Mouse (Mus musculus): ENCODE data around the gene Atxn1. TPM values are rescaled to one million over a fixed set of nuclear protein-coding genes. Genes with fewer than 3 reads are reported as not detected.

Gene Atxn1
- total RNA-seq, 2 experiments from 2014 or later = under 0.01 to 2.4 TPM

DNA sequence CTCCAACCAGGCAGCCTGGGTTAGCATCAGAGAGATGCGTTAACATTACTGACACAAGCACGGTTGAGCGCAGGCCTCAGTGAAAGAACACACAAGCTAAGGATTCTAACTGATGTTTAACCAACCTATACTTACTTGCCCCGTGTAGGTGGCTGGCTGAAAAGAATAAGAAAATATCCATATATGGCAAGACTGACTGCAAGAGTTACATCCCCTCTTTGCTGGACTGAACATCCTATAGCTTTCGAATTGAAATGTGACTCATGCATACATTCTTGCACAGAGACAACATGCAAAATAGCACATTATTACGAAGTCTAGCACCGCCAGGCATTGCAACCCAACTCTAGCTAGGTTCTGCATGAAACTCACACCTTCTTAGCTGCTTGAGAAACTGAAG lies 91.8 kb downstream of the Atxn1 start:
- ATAC-seq (replicated peaks; ENCODE audit: low FRiP score, poor library complexity, severe bottlenecking) = no peak

DNA sequence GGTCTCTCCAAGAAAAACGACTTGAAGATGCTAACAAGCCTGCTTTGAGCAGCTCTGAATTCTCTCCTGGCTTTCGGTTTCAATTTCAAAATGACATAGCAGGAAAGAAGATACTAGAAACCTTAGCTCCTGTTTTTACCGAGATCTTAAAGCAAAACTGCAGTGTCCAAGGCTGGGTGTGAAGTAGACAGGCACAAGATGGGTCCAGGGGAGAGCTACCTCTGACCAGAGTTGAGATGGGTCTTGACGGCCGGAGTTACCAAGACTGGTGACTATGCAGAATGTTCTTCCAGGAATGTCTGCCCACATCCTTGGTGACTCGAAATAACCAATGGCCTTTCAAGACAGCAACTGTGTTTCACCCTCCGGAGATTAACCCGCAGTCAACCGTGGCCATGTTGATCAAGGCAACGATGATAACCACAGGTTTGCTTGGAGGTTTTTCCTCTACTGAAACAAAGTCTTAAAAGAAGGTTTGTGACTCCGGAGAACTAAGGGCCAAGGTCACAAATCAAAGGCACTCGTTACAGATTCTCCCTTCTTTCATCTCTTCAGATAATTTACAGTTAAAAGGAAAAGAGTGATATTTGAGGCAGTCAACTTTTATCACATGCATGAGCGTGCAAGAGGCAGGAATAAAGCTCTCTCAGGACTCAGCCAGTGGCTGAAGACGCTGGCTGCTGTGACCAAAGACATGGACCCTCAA lies 92.6 kb downstream of the Atxn1 start:
- ATAC-seq (replicated peaks; ENCODE audit: low FRiP score, poor library complexity, severe bottlenecking) = peak; percentile 86

DNA sequence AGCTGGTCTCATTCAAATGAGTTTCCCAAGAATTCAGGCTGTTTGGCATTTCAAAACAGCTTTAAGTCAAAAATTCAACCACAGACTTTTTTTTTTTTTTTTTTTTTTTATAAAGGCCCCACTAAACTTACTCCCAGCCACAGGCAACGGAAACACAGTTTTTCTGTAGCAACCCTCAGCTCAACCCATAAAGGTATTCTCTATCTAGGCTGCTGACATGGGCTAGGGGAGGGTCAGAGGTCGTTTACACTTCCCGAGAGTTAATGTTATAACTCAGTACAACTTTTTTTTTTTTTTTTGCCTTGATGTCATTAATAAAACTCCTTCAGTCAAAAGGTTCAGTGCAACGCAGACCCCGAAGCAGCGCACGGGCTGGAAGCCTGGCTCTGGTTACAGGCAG lies 93.3 kb downstream of the Atxn1 start:
- ATAC-seq (replicated peaks; ENCODE audit: low FRiP score, poor library complexity, severe bottlenecking) = peak; percentile 31; the same call in 1 of the 2 replicates

DNA sequence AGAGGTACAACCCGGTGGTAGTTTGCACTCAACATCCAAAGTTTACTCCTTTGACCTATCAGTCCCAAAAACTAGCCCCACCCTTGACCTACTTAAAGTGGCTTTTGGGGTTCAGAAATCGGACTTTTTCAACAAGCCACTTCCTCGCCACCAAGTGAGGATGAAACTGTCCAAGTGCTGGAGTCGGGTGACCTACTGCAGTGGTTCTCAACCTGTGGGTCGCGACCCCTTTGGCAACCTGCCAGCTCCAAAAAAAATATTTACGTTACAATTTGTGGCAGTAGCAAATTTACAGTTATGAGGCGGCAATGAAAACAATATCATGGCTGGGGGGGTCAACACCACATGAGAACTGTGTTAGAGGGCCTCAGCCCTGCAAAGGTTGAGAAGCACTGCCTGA lies 95.9 kb downstream of the Atxn1 start:
- ATAC-seq (replicated peaks; ENCODE audit: low FRiP score, poor library complexity, severe bottlenecking) = no peak

DNA sequence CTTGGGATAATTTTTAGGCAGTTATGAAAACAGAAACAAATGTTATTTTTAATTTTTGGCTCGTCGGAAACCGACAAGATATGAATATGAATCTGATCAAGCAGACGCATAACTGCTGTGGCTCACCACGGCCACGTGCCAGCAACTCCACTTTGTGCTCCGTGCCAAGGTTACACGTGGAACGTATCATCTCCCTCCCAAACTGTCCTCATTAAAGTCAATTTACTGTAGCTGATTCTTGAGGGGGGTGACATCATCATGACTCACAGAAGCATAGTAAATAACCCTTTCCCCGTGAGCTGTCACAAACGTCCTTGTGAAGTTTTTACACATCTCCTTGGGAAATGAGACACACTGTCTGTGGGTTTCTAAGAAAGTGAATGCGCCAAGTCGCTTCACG lies 97.5 kb downstream of the Atxn1 start:
- no peak for ATAC-seq (replicated peaks; ENCODE audit: low FRiP score, poor library complexity, severe bottlenecking)

DNA sequence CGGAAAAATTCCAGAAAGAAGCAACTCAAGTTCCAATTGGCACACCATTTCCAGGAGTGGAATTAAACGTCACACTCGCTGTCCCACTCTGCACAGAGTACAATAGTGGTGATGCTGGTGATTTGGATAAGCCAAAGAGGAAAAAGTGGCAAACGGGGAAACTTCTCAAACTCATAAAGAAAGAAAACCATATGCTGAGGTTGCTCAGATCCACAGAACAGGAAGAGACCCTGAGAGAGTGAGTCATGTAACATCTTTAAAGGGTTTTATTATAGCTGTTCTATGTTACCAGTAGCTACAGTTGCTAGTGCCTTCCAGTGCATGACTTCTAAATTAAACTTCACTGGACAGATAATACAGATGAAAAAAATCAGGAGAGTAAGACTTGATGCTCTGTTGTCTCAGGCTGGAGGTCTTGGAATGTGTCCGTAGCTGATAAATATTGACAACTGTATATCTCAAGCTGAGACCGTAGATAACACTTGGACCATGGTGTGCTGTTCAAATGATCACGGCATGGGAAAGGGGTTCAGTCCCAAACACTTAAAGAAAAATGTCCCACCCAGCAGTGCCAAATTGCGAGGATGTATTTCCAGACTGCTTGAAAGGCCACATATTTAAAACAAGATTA lies 98.1 kb downstream of the Atxn1 start:
- ATAC-seq (replicated peaks; ENCODE audit: low FRiP score, poor library complexity, severe bottlenecking) = peak; percentile 62; the same call in 1 of the 2 replicates

DNA sequence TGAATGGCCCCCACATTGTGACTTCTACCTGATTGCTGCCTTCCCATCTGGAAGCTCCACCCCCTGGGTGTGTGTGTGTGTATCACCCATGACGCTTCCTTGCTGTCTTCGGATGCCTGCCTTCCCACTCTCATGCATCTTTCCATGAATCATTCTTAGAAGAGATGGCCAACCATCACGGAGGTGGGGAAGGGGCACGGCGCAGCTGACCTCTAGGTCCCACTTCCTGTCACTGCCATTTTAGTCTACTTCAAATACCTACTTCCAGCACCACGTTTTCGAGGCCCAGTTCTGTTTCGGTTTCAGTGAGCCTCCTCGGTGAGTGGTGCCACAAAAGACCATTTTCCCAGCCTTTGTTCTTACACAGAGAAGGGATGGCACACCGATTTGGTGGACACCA lies 99.2 kb downstream of the Atxn1 start:
- ATAC-seq (replicated peaks; ENCODE audit: low FRiP score, poor library complexity, severe bottlenecking) = no peak

DNA sequence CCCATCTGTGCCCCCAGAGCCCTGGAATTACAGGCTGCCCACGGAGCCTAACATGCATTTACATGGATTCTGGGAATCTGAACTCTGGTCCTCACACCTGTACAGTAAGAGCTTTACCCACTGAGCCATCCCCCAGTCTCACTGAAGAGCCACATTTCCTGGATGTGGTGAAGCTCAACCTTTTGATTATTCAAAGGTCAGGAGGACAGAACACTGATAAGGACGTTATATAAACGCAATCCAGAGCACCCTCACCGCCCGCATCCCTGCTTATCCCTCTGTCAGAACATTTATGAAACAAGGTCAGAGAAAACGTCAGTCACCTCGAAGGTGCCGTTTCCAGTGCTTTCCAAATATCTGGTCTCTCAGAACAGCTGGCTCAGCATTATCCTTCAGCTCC lies 101.0 kb downstream of the Atxn1 start:
- ATAC-seq (replicated peaks; ENCODE audit: low FRiP score, poor library complexity, severe bottlenecking) = no peak

DNA sequence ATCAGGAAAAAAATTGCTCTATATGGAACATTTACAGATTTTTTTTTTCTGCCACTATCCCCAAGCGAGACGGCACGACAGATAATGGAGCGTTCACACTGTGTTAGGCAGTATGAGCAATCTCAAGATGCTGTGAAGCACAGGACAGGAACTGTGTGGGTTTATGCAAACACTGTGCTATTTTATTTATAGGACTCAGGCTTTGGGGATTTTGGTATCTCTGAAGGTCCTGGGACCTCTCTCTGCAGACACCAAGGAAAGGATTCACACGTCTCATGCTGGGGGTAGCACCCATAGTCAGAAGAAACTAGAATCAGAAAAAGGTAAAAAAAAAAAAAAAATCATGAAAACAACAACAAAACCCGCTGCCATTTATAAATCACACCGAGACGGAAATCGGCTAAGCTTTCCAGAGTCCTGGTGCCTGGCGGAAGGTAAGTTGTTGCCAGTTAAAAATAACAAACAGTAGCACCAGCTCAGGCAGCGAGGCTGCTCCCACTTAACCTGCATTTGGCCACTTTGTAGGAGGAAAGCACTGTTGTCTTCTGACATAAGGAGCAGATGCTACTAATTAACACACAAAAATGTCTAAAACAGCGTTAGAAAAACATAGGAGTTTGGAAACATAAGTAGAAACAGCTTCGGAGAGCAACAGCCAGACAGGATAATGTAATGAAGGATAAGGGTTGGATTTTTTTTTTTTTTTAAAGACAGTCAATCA lies 102.8 kb downstream of the Atxn1 start:
- no peak for ATAC-seq (replicated peaks; ENCODE audit: low FRiP score, poor library complexity, severe bottlenecking)

DNA sequence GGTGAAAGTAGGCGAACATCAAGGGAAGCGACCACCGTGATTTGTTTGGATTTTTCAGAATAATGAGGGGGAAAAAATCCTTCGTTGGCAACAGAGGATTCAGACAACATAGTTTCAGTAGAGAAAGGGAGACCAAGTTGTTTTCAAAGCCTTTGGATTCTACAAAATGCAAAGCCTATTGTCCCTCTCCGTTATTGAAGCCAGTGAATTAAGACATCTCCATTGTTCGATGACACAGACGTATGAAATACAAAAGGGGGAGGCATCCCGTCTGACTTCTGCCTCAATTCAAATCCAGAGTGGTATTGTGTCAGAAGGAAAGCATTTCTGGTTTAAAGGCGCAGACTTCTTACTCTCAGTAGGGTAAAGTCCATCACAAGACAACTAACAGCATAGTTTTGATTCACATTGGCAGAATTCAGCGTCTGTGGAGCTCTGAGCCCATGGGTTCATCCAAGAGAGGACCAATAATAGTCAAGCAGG lies 103.7 kb downstream of the Atxn1 start:
- ATAC-seq (replicated peaks; ENCODE audit: low FRiP score, poor library complexity, severe bottlenecking) = no peak

DNA sequence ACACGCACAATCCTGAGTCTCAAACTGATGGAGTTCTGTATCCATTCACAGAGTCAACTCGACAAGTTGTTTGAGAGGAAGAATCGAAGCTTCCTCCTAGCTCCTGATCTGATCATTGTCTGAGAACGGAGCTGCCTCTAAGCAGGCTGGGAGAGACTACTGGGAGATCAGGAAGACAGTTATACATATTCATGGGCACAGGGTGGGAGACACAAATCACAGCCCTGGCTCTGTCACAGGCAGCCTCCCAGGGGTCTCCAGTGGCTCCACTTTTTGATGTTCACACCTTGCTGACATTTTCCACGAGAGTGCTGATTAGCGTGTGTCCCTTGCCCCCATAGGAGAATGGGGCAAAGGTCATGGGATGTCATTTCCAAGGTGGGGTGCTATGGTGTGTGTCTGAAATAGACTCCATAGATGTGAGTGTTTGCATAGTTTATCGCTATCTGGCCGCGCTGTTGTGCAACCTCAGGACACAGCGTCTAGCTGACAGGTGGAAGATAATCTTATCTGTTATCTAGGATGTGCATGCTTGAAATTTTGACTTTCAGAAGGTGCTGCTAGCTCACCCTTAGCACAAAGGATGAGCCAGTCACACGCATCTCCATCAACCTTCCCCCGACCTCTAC lies 105.6 kb downstream of the Atxn1 start:
- ATAC-seq (replicated peaks; ENCODE audit: low FRiP score, poor library complexity, severe bottlenecking) = no peak

DNA sequence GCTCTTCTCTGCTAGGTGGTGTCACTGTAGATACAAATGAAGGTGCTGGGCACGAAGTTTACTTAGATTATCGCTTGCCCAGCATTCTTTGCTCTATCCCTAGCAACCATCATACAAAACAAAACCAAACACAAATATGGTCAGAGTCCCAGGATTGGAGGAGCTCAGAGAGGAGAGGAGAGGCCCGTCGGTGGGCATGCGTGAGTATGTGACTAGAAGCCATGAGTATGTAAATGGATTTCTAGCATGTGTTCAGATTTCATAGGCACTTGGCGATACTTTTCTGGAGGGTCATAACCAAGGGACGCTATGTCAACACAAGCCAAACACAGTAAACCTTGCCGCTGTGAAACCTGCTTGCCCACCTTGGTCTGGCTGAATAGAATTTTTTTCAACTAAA lies 107.4 kb downstream of the Atxn1 start:
- ATAC-seq (replicated peaks; ENCODE audit: low FRiP score, poor library complexity, severe bottlenecking) = no peak

DNA sequence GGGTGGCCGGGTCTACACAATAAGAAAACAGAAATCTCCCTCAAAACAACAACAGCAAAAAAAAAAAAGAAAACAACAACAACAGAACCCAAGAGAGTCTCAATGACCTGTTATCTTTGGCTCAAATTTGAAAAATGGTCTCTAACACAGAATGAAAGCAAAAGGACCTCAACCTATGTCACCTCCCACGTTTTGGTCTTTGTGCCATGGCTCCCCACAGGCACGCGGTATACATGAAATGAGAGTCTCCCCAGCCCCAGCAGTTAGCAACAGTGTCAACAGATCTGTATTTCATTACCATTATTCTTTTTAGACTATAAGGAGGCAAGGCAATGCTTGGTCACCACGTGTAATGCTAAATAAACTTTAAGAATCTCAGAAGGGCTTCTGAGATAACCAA lies 110.3 kb downstream of the Atxn1 start:
- no peak for ATAC-seq (replicated peaks; ENCODE audit: low FRiP score, poor library complexity, severe bottlenecking)

DNA sequence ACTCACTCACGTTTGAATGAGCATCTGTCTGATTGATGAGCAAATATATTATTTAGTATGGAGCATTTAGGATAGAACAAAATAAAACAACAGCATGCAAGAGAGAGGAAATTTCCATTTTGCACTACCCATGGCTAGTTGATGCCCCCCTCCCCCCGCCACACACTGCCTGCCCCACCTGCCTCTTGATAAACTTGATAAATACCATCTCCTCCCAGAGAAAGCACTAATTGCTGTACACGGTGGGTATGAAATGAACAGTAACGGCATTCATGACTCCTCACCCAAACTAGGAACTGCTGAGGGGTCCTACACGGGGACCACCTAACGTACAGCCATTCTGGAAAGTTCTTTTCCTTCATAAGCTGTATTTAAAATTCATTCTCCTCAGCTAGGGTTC lies 111.1 kb downstream of the Atxn1 start:
- ATAC-seq (replicated peaks; ENCODE audit: low FRiP score, poor library complexity, severe bottlenecking) = no peak

DNA sequence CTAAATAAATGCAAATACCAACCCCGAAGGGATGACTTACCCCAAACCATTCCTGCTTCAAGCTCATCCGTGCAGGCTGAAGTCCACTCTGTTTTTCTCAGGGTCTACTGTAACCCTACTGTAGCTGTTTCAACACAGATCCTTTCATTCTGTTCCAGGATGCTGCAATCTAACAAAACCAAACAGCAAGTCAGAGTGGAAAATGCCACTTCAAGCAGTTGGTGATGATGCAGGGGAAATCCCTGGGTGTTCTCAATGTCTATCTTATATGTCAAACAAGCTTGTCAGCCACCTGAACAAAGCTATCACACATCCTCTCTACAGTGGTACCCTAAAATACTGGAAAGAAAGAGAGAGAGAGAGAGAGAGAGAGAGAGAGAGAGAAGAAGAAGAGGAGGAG lies 112.5 kb downstream of the Atxn1 start:
- ATAC-seq (replicated peaks; ENCODE audit: low FRiP score, poor library complexity, severe bottlenecking) = no peak

DNA sequence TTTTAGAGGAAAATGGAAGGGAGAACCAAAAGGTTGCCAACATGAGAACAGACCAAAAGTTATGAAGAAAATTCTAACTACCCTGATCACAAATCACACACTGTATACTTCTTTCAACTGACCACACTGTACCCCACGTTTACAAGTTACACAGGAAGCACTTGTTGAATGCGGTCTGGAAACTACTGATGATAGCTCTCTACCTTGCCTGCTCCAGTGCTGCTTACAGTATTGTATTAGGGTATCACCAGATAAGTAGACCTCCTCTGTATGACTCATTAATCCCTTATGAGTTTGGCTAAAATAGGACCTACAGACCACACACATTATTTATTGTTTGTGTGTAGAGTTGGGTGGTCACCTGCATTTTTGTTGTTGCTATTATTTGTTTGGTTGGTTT lies 113.1 kb downstream of the Atxn1 start:
- no peak for ATAC-seq (replicated peaks; ENCODE audit: low FRiP score, poor library complexity, severe bottlenecking)

DNA sequence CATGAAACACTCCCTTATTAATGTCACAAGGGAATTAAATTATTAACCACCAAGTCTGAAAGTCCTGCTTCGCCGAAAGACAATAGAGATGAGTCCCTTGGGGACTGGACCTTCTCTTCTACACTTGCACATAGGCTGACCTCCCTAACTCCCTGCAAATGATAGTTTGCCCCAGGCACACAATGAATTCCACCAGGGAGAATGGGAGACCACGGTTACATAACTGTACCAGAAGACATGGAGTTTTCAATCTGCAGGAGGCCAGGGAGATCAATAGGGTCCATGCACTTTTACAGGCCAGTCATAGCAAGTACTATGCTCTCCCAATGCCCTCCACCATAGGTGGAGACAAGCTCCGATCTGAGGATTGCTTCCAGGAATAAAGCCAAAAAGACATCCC lies 113.7 kb downstream of the Atxn1 start:
- no peak for ATAC-seq (replicated peaks; ENCODE audit: low FRiP score, poor library complexity, severe bottlenecking)

DNA sequence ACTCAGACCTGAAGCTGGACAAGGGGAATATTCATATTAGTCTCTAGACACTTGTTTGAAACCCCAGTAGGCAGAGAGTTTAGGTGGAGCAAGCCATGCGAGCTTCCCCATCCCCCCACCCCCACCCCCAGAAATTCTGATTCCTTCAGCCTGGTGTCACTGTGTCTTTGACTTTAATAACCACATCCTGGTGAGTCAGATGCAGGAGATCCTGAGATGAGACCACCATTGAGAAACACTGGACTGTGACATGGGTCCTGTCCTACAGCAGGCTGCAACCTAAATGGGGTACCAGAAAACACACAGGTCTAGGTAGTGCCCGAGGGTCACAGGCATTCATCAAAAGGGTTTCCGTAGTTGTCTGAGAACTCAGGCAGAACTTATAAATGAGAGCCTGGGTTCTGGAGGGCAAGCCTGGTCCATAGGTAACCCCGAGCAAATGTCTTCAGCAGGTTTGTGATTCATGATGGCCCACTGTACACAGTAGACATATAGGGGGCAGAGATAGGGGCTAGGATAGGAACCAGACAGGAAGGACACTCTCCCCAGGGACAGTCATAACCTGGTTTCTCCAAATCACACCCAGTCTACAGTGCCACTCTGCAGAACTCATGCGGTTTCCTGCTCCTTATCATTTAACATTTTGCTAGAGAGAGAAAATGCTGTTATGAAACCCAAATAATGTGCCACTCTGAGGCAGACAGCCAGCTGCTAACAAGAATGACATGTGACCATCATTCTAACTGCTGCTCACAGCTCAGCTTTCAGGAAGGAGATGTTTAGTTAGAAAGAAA lies 114.4 kb downstream of the Atxn1 start:
- ATAC-seq (replicated peaks; ENCODE audit: low FRiP score, poor library complexity, severe bottlenecking) = no peak

DNA sequence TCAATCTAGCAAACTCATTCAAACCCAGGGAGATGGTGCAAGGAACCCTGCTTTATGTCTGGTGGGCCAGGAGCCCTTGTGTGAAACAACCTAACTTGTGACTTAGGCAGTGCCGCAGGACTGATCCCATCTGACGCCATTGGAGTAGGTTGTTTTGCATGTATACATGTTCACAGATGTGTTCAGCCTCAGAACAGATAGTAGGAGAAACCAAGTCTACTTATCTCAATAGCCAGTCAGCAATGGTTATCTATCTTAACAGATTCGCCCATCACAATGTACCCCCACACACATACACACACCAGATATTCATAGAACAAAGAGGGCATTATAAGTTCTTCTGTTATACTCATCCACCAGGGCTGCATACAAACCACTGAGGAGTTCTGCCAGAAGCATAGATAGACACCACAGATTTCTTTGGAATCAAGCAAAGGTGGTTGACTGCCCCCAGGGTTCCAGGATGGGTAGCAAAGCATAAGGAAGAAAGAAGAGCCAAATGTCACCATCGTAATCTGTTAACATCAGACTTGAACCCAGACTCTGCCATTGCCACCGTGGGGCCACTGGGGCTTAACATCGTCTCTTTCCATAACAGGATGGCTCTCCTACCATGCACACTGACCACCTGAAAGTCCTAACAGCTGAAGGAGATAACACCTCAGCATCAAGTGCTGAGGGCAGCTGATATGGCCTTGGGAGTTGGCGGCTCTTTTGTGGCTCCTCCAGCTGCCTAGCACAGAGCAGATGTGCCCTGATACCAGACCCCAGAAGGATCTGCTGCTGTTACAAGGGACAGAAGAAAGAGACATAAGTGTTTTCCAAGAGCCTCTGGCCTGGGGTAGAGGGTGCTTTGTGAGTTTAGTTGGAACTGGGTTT lies 115.4 kb downstream of the Atxn1 start:
- ATAC-seq (replicated peaks; ENCODE audit: low FRiP score, poor library complexity, severe bottlenecking) = peak; percentile 85

Data from erythroblast, adult 5-6 weeks (primary cell).